Mouse (Mus musculus): ENCODE measurements around the gene Magi1. TPM values are rescaled to one million over a fixed set of nuclear protein-coding genes. Genes with fewer than 3 reads are reported as not detected.
"Not testable (repeated sequence)": the region's sequence is repeated elsewhere in the genome, so short reads cannot be mapped to it uniquely, and the experiment has no call there.

Gene Magi1
- polyA plus RNA-seq, 1 experiment from 2014 or later = 23.5 TPM

DNA sequence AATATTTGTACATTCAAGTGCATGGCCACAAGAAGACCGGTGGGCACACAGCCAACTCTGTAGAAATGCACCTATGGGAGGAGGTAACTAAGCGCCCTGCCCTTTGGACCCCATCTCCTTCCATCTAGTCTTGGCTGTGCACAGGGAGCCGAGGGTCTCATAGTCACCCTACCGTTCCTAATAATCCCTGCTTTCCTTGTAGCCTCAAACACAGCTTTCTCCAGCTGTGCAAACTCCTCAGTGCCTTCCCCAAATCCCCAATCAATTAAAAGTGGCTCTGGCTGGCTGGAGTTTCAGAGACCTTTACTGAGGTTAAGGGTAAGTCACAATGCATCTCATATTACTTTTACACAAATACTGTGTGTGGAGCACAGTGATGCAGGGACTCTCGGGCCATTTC, 271.8 kb downstream of the Magi1 start:
- DNase-seq (ENCODE audit: low spot score) = no peak
- H3K27ac ChIP-seq (ENCODE audit: low read depth, low read length) = no peak overlapping the region
- no peak overlapping the region for H3K9ac ChIP-seq (ENCODE audit: low read length)
- no peaks in the 10 kb centered on the region for H3K27me3 ChIP-seq (ENCODE audit: control insufficient read depth, insufficient read depth, low read length)
- H3K9me3 ChIP-seq (ENCODE audit: control insufficient read depth, low read length) = no peaks in the 10 kb centered on the region
- no peaks in the 10 kb centered on the region for H3K36me3 ChIP-seq (ENCODE audit: control insufficient read depth, insufficient read depth, low read length)
- H3K4me1 ChIP-seq (ENCODE audit: control insufficient read depth, insufficient read depth, low read length) = peaks cover 5% of the 10 kb centered on the region; the same call in 1 of the 2 replicates
- no peak overlapping the region for H3K4me3 ChIP-seq (ENCODE audit: low read depth, low read length)
- no peak for ATAC-seq (ENCODE audit: insufficient read depth, low FRiP score, low TSS enrichment)
- 69% methylated on average over 5 of the region's 5 CpGs for WGBS
- H3K4me2 ChIP-seq (ENCODE audit: low read depth) = no peak overlapping the region

DNA sequence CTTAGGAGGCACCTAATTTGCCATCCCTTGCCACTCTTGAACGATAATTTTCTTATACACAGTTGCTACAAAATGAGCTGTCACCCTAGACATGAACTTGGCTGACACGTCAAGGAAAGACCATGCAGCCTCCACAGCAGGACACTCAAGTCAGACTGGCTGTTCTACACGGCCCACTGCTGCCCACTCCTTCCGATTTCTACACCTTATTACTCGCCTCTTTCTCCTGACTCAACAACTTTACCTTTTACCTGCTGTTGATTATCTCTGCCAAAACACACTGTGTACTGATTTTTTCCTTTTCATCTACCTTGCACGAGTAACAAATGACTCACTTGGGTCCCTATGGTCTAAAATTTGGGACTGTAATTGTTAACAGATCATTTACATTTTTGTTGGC, 272.2 kb downstream of the Magi1 start:
- Histone ChIP-seq H3K27ac (ENCODE audit: low read depth, low read length) (no peak overlapping the region), H3K9ac (ENCODE audit: low read length) (no peak overlapping the region), H3K36me3 (ENCODE audit: control insufficient read depth, insufficient read depth, low read length) (no peaks in the 10 kb centered on the region), H3K4me3 (ENCODE audit: low read depth, low read length) (no peak overlapping the region), H3K4me2 (ENCODE audit: low read depth) (no peak overlapping the region), H3K27me3 (ENCODE audit: control insufficient read depth, insufficient read depth, low read length) (no peaks in the 10 kb centered on the region), H3K9me3 (ENCODE audit: control insufficient read depth, low read length) (no peaks in the 10 kb centered on the region), H3K4me1 (ENCODE audit: control insufficient read depth, insufficient read depth, low read length) (peaks cover 5% of the 10 kb centered on the region; the same call in 1 of the 2 replicates)
- ATAC-seq (ENCODE audit: insufficient read depth, low FRiP score, low TSS enrichment) (no peak), DNase-seq (ENCODE audit: low spot score) (no peak)
- WGBS = 82% methylated on average over 6 of the region's 6 CpGs

DNA sequence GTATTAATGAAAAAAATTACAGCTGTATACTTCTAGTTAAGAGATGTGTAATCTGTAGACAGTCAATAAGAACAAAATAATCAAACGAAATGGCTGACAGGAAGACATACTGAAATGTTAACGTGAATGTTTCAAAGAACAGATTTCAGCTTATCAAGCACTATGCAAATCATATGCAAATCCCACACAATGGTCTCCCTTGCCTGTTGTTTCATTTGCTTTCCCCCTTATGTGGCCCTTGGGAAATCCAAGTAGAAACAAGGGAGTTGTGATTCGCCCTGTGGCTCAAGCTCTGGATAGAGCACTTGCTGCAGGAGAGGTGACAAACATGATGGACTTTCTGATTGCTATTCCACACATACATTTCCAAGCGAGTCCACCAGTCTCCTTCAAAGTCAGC, 275.1 kb downstream of the Magi1 start:
- no peak for DNase-seq (ENCODE audit: low spot score)
- Histone ChIP-seq H3K4me3 (ENCODE audit: low read depth, low read length) (no peak overlapping the region), H3K36me3 (ENCODE audit: control insufficient read depth, insufficient read depth, low read length) (no peaks in the 10 kb centered on the region), H3K4me1 (ENCODE audit: control insufficient read depth, insufficient read depth, low read length) (peaks cover 5% of the 10 kb centered on the region; the same call in 1 of the 2 replicates), H3K4me2 (ENCODE audit: low read depth) (no peak overlapping the region), H3K27ac (ENCODE audit: low read depth, low read length) (no peak overlapping the region), H3K9me3 (ENCODE audit: control insufficient read depth, low read length) (no peaks in the 10 kb centered on the region), H3K9ac (ENCODE audit: low read length) (no peak overlapping the region), H3K27me3 (ENCODE audit: control insufficient read depth, insufficient read depth, low read length) (no peaks in the 10 kb centered on the region)
- 71% methylated on average over 4 of the region's 4 CpGs for WGBS
- no peak for ATAC-seq (ENCODE audit: insufficient read depth, low FRiP score, low TSS enrichment)

GRCm38 (mm10) chr6:94003586-94003985, 280.1 kb downstream of the Magi1 start:
- H3K4me2 ChIP-seq (ENCODE audit: low read depth); H3K4me3 ChIP-seq (ENCODE audit: low read depth, low read length); H3K9me3 ChIP-seq (ENCODE audit: control insufficient read depth, low read length); H3K4me1 ChIP-seq (ENCODE audit: control insufficient read depth, insufficient read depth, low read length); H3K27me3 ChIP-seq (ENCODE audit: control insufficient read depth, insufficient read depth, low read length); H3K36me3 ChIP-seq (ENCODE audit: control insufficient read depth, insufficient read depth, low read length); H3K9ac ChIP-seq (ENCODE audit: low read length); DNase-seq (ENCODE audit: low spot score); H3K27ac ChIP-seq (ENCODE audit: low read depth, low read length); ATAC-seq (ENCODE audit: insufficient read depth, low FRiP score, low TSS enrichment): not testable (repeated sequence)
- WGBS = 52% methylated on average over 2 of the region's 2 CpGs

- Histone ChIP-seq H3K36me3 (ENCODE audit: control insufficient read depth, insufficient read depth, low read length) (no peaks in the 10 kb centered on the region), H3K4me1 (ENCODE audit: control insufficient read depth, insufficient read depth, low read length) (no peaks in the 10 kb centered on the region), H3K9me3 (ENCODE audit: control insufficient read depth, low read length) (no peaks in the 10 kb centered on the region), H3K4me3 (ENCODE audit: low read depth, low read length) (no peak overlapping the region), H3K27me3 (ENCODE audit: control insufficient read depth, insufficient read depth, low read length) (no peaks in the 10 kb centered on the region), H3K4me2 (ENCODE audit: low read depth) (no peak overlapping the region), H3K27ac (ENCODE audit: low read depth, low read length) (no peak overlapping the region), H3K9ac (ENCODE audit: low read length) (no peak overlapping the region)
- WGBS = 74% methylated on average over 8 of the region's 8 CpGs
- no peak for ATAC-seq (ENCODE audit: insufficient read depth, low FRiP score, low TSS enrichment)
- DNase-seq (ENCODE audit: low spot score) = no peak
These were observed 286.8 kb downstream of the Magi1 start for GRCm38 (mm10) chr6:93996841-93997485.

DNA sequence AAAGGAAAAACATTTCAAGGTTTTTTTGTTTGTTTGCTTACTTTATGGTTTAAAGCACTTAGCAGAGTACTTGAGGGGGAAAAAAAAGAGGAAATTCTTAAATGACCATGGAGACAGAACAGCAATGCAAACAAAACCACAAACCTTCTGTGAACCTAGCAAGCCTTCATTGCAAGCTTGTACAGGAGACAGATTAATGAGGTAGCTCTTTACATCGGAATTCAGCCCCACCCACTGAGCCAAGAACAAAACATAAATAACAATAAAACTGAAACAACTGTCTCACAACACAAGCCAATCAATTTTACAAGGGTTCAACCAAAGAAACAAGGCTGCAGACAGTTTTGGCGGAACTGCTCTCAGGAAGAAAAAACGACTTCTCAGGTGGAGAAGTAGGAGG, 296.2 kb downstream of the Magi1 start:
- peaks cover 4% of the 10 kb centered on the region; the same call in 1 of the 2 replicates for H3K4me1 ChIP-seq (ENCODE audit: control insufficient read depth, insufficient read depth, low read length)
- no peak for ATAC-seq (ENCODE audit: insufficient read depth, low FRiP score, low TSS enrichment)
- no peaks in the 10 kb centered on the region for H3K27me3 ChIP-seq (ENCODE audit: control insufficient read depth, insufficient read depth, low read length)
- WGBS = 12% methylated on average over 3 of the region's 3 CpGs
- H3K36me3 ChIP-seq (ENCODE audit: control insufficient read depth, insufficient read depth, low read length) = no peaks in the 10 kb centered on the region
- H3K9ac ChIP-seq (ENCODE audit: low read length) = no peak overlapping the region
- H3K4me2 ChIP-seq (ENCODE audit: low read depth) = no peak overlapping the region
- no peaks in the 10 kb centered on the region for H3K9me3 ChIP-seq (ENCODE audit: control insufficient read depth, low read length)
- no peak overlapping the region for H3K4me3 ChIP-seq (ENCODE audit: low read depth, low read length)
- no peak overlapping the region for H3K27ac ChIP-seq (ENCODE audit: low read depth, low read length)
- no peak for DNase-seq (ENCODE audit: low spot score)

GRCm38 (mm10) chr6:93985111-93985510, 298.6 kb downstream of the Magi1 start:
- Histone ChIP-seq H3K9ac (ENCODE audit: low read length) (no peak overlapping the region), H3K9me3 (ENCODE audit: control insufficient read depth, low read length) (no peaks in the 10 kb centered on the region), H3K36me3 (ENCODE audit: control insufficient read depth, insufficient read depth, low read length) (no peaks in the 10 kb centered on the region), H3K4me1 (ENCODE audit: control insufficient read depth, insufficient read depth, low read length) (peaks cover 12% of the 10 kb centered on the region; the same call in 1 of the 2 replicates), H3K4me3 (ENCODE audit: low read depth, low read length) (no peak overlapping the region), H3K27me3 (ENCODE audit: control insufficient read depth, insufficient read depth, low read length) (no peaks in the 10 kb centered on the region), H3K27ac (ENCODE audit: low read depth, low read length) (no peak overlapping the region), H3K4me2 (ENCODE audit: low read depth) (no peak overlapping the region)
- ATAC-seq (ENCODE audit: insufficient read depth, low FRiP score, low TSS enrichment) (no peak), DNase-seq (ENCODE audit: low spot score) (peak; percentile 53)
- 58% methylated on average over 9 of the region's 9 CpGs for WGBS

GRCm38 (mm10) chr6:93983551-93983950, 300.2 kb downstream of the Magi1 start:
- no peak for ATAC-seq (ENCODE audit: insufficient read depth, low FRiP score, low TSS enrichment)
- Histone ChIP-seq H3K36me3 (ENCODE audit: control insufficient read depth, insufficient read depth, low read length) (no peaks in the 10 kb centered on the region), H3K9ac (ENCODE audit: low read length) (no peak overlapping the region), H3K4me1 (ENCODE audit: control insufficient read depth, insufficient read depth, low read length) (peaks cover 7% of the 10 kb centered on the region; the same call in 1 of the 2 replicates), H3K4me3 (ENCODE audit: low read depth, low read length) (no peak overlapping the region), H3K27me3 (ENCODE audit: control insufficient read depth, insufficient read depth, low read length) (no peaks in the 10 kb centered on the region), H3K9me3 (ENCODE audit: control insufficient read depth, low read length) (no peaks in the 10 kb centered on the region), H3K27ac (ENCODE audit: low read depth, low read length) (no peak overlapping the region), H3K4me2 (ENCODE audit: low read depth) (no peak overlapping the region)
- WGBS = 85% methylated on average over 3 of the region's 3 CpGs
- no peak for DNase-seq (ENCODE audit: low spot score)

- Histone ChIP-seq H3K36me3 (ENCODE audit: control insufficient read depth, insufficient read depth, low read length) (no peaks in the 10 kb centered on the region), H3K4me3 (ENCODE audit: low read depth, low read length) (no peak overlapping the region), H3K9ac (ENCODE audit: low read length) (no peak overlapping the region), H3K9me3 (ENCODE audit: control insufficient read depth, low read length) (peaks cover 2% of the 10 kb centered on the region; the same call in 1 of the 2 replicates), H3K27ac (ENCODE audit: low read depth, low read length) (no peak overlapping the region), H3K4me2 (ENCODE audit: low read depth) (no peak overlapping the region), H3K27me3 (ENCODE audit: control insufficient read depth, insufficient read depth, low read length) (no peaks in the 10 kb centered on the region), H3K4me1 (ENCODE audit: control insufficient read depth, insufficient read depth, low read length) (peaks cover 7% of the 10 kb centered on the region; the same call in 1 of the 2 replicates)
- DNase-seq (ENCODE audit: low spot score) (no peak), ATAC-seq (ENCODE audit: insufficient read depth, low FRiP score, low TSS enrichment) (no peak)
- 44% methylated on average over 8 of the region's 8 CpGs for WGBS
These were observed 302.5 kb downstream of the Magi1 start for GRCm38 (mm10) chr6:93981211-93981610.

Data from neural tube, embryonic 11.5 days (tissue).